Mouse (Mus musculus) cerebellum, adult 9-10 months (tissue): ENCODE measurements around the gene Srsf2.
"Not testable (repeated sequence)": the region's sequence is repeated elsewhere in the genome, so short reads cannot be mapped to it uniquely, and the experiment has no call there.

ENCODE experiments used
- DNase-seq: peaks from one replicate; pipeline ENCODE4 v3.0.0; 2022

Gene Srsf2

GRCm38 (mm10) chr11:116852291-116852890 is 503 bp downstream of the Srsf2 start, which contains the start of gene Mfsd11:
Mfsd11 (plus strand) TSS chr11:116852440.
- peak; percentile 72 for DNase-seq

- DNase-seq: peak; percentile 63
These were observed 1.2 kb downstream of the Srsf2 start for GRCm38 (mm10) chr11:116851576-116852290.

- DNase-seq: peak; percentile 45
These were observed 1.9 kb downstream of the Srsf2 start for GRCm38 (mm10) chr11:116850833-116851477.

- no peak for DNase-seq
These were observed 2.8 kb downstream of the Srsf2 start for GRCm38 (mm10) chr11:116850085-116850484.

GRCm38 (mm10) chr11:116849587-116849986 is 3.3 kb downstream of the Srsf2 start:
- no peak for DNase-seq

- DNase-seq: not testable (repeated sequence)
These were observed 4.1 kb downstream of the Srsf2 start for GRCm38 (mm10) chr11:116848877-116849178.

- no peak for DNase-seq
These were observed 4.6 kb downstream of the Srsf2 start for GRCm38 (mm10) chr11:116848086-116848876.

GRCm38 (mm10) chr11:116847187-116848085 is 5.5 kb downstream of the Srsf2 start:
- no peak for DNase-seq

GRCm38 (mm10) chr11:116846593-116847181 is 6.2 kb downstream of the Srsf2 start:
- peak; percentile 48 for DNase-seq

GRCm38 (mm10) chr11:116843261-116844233 is 9.3 kb downstream of the Srsf2 start, which contains the start of the genes Mettl23 and Jmjd6:
Mettl23 (plus strand) TSS chr11:116843278.
Jmjd6 (minus strand) TSS chr11:116843449.
- DNase-seq: peak; percentile 98

- DNase-seq: peak; percentile 74
These were observed 10.2 kb downstream of the Srsf2 start for GRCm38 (mm10) chr11:116842531-116843260.

- no peak for DNase-seq
These were observed 12.1 kb downstream of the Srsf2 start for GRCm38 (mm10) chr11:116840748-116841147.

GRCm38 (mm10) chr11:116839601-116840000 is 13.3 kb downstream of the Srsf2 start:
- DNase-seq: no peak

- no peak for DNase-seq
These were observed 14.0 kb downstream of the Srsf2 start for GRCm38 (mm10) chr11:116838936-116839335.

GRCm38 (mm10) chr11:116837441-116837840 is 15.5 kb downstream of the Srsf2 start:
- DNase-seq: no peak

- DNase-seq: no peak
These were observed 16.6 kb downstream of the Srsf2 start for GRCm38 (mm10) chr11:116836283-116836682.

GRCm38 (mm10) chr11:116834954-116835353 is 17.9 kb downstream of the Srsf2 start:
- no peak for DNase-seq

- DNase-seq: no peak
These were observed 20.7 kb downstream of the Srsf2 start for GRCm38 (mm10) chr11:116832172-116832685.

GRCm38 (mm10) chr11:116827534-116828165 is 25.2 kb downstream of the Srsf2 start, which contains the start of gene Mxra7:
Mxra7 (minus strand) TSS chr11:116828046.
- peak; percentile 75 for DNase-seq
